Mouse (Mus musculus) forebrain, embryonic 12.5 days (tissue): ENCODE measurements around the gene Olfr303. TPM values are rescaled to one million over a fixed set of nuclear protein-coding genes. Genes with fewer than 3 reads are reported as not detected.
"Not testable (repeated sequence)": the region's sequence is repeated elsewhere in the genome, so short reads cannot be mapped to it uniquely, and the experiment has no call there.

Source experiments
- ATAC-seq: fragments of 200-750 bp; cut with Nextera tagmentation; 2 replicates; pipeline ENCODE4 v1.8.0; 2017; ENCODE audit warnings: moderate TSS enrichment; ENCODE audit not compliant: low FRiP score
- H3K27ac ChIP-seq: fragments of 300-500 bp; sonication (generic); 2 replicates; pipeline ENCODE4 v1.5.1; 2016; ENCODE audit warnings: mild to moderate bottlenecking
- H3K27me3 ChIP-seq: fragments of 300-500 bp; sonication (generic); 2 replicates; pipeline ENCODE4 v1.6.1; 2016; ENCODE audit warnings: mild to moderate bottlenecking
- H3K36me3 ChIP-seq: fragments of 300-500 bp; sonication (generic); replicated peaks from 2 replicates; pipeline ENCODE4 v1.6.1; 2016; ENCODE audit warnings: mild to moderate bottlenecking
- H3K4me1 ChIP-seq: fragments of 300-500 bp; sonication (generic); 2 replicates; pipeline ENCODE4 v1.6.1; 2016
- H3K4me2 ChIP-seq: fragments of 300-500 bp; sonication (generic); 2 replicates; pipeline ENCODE4 v1.6.1; 2016; ENCODE audit warnings: mild to moderate bottlenecking, moderate library complexity
- H3K4me3 ChIP-seq: fragments of 300-500 bp; sonication (generic); replicated peaks from 2 replicates; pipeline ENCODE4 v1.5.1; 2016; ENCODE audit warnings: mild to moderate bottlenecking
- H3K9ac ChIP-seq: fragments of 300-500 bp; sonication (generic); 2 replicates; pipeline ENCODE4 v1.6.1; 2016; ENCODE audit warnings: mild to moderate bottlenecking
- H3K9me3 ChIP-seq: fragments of 300-500 bp; sonication (generic); 2 replicates; pipeline ENCODE4 v1.6.1; 2016
- WGBS: fragments of 180-500 bp; shearing (Covaris S2); methylation state at CpG from one replicate; pipeline ENCODE4 v1.1.7; 2016; 5-methylcytosine and 5-hydroxymethylcytosine counted together
- polyA plus RNA-seq: library from polyadenylated mRNA; unstranded; fragments of >200 nt; fragmentation: Nextera tagmentation; extraction: Ambion mirVana; gene quantifications from 2 replicates; pipeline ENCODE4 v1.2.1, GENCODE M21; 2016

Gene Olfr303
- not detected in 2 replicates for polyA plus RNA-seq

DNA sequence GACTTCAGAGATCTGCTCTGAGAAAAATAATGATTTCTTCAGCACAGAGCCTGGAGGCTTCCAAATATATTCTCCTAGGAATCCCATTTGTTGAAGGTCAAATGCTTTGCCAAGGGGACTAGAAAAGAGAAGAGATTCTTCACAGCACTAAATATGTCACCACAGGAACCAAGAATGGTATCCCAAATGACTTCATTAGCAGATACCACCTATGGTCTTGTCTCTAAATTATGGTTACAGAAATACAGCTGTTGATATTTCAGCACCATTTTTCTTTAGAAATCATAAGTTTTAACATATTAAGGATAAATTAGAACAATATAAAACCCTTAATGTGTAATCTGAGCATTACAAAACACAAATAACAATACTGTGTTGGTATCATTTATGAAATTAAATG, at the start of gene Olfr303:
TSS of gene Olfr303 (minus strand) at position 101 of the 400 bp plus-strand sequence.
- Histone ChIP-seq H3K36me3 (no peaks in the 10 kb centered on the region), H3K4me3 (no peak within 1 kb of the TSS), H3K9me3 (no peaks in the 10 kb centered on the region), H3K9ac (no peak within 1 kb of the TSS), H3K27me3 (no peaks in the 10 kb centered on the region), H3K4me2 (no peak within 1 kb of the TSS), H3K27ac (no peak within 1 kb of the TSS), H3K4me1 (no peaks in the 10 kb centered on the region)
- ATAC-seq: no peak

GRCm38 (mm10) chr7:86403546-86403945, 6.0 kb upstream of the Olfr303 start, which contains the start of gene Olfr301:
Gene Olfr301 (plus strand): TSS chr7:86403846.
- Histone ChIP-seq H3K36me3 (no peaks in the 10 kb centered on the region), H3K4me2 (no peak within 1 kb of the TSS), H3K4me3 (no peak within 1 kb of the TSS), H3K27ac (no peak within 1 kb of the TSS), H3K27me3 (no peaks in the 10 kb centered on the region), H3K9me3 (no peaks in the 10 kb centered on the region), H3K9ac (no peak within 1 kb of the TSS), H3K4me1 (no peaks in the 10 kb centered on the region)
- ATAC-seq: no peak
- WGBS: 87% methylated on average over 2 of the region's 2 CpGs

GRCm38 (mm10) chr7:86386558-86386957, 11.0 kb downstream of the Olfr303 start, which contains the start of gene Olfr304:
Gene Olfr304 (minus strand): TSS chr7:86386658.
- no peaks in the 10 kb centered on the region for H3K36me3 ChIP-seq
- H3K27me3 ChIP-seq: no peaks in the 10 kb centered on the region
- no peak for ATAC-seq
- no peak within 1 kb of the TSS for H3K4me2 ChIP-seq
- WGBS: 82% methylated on average over 1 of the region's 1 CpGs
- no peak within 1 kb of the TSS for H3K27ac ChIP-seq
- H3K9ac ChIP-seq: no peak within 1 kb of the TSS
- no peak within 1 kb of the TSS for H3K4me3 ChIP-seq
- no peaks in the 10 kb centered on the region for H3K9me3 ChIP-seq
- no peaks in the 10 kb centered on the region for H3K4me1 ChIP-seq

DNA sequence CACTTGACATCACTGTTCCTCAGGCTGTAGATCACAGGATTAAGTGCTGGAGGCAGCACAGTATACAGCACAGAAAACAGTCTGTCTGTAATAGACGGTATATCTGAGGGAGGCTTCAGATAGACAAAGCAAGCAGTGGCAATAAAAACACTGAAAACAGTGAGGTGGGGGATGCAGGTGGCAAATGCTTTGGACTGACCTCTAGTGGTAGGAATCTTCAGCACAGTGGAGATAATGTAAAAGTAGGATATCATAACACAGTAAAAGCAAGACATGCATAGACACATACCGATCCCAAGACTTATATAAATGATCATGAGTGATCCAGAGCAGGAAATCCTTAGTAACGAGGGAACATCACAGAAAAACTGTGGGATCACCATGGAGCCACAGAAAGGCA, 11.8 kb downstream of the Olfr303 start:
- Histone ChIP-seq H3K4me3 (no peak overlapping the region), H3K4me1 (no peaks in the 10 kb centered on the region), H3K9ac (no peak overlapping the region), H3K27me3 (no peaks in the 10 kb centered on the region), H3K9me3 (no peaks in the 10 kb centered on the region), H3K27ac (no peak overlapping the region), H3K4me2 (no peak overlapping the region), H3K36me3 (no peaks in the 10 kb centered on the region)
- 68% methylated on average over 3 of the region's 3 CpGs for WGBS
- no peak for ATAC-seq

DNA sequence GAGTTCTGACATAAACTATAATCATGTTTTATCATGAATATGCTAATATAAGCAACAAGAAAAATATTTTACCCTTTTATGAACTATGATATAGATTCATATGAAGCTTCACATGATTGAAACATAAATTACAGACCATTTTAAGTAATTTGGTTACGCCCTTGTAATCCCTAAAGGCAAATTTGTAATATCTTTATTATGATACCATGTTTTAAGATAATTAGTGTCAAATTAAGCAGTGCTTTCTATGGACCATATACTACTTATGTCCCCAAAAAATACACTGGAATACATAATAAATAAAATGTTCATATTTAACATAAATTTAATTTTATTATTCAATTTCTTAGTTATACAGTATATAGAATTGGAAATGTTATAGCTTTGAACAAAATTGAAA, 30.8 kb downstream of the Olfr303 start, which contains the start of gene Olfr305:
TSS of gene Olfr305 (minus strand) at position 101 of the 400 bp plus-strand sequence.
- no peaks in the 10 kb centered on the region for H3K4me1 ChIP-seq
- H3K27me3 ChIP-seq: no peaks in the 10 kb centered on the region
- WGBS: 95% methylated on average over 1 of the region's 1 CpGs
- no peak within 1 kb of the TSS for H3K4me3 ChIP-seq
- H3K36me3 ChIP-seq: no peaks in the 10 kb centered on the region
- no peak within 1 kb of the TSS for H3K27ac ChIP-seq
- H3K9ac ChIP-seq: no peak within 1 kb of the TSS
- H3K9me3 ChIP-seq: no peaks in the 10 kb centered on the region
- H3K4me2 ChIP-seq: no peak within 1 kb of the TSS
- no peak for ATAC-seq

- H3K4me3 ChIP-seq, H3K36me3 ChIP-seq, H3K9ac ChIP-seq, H3K4me2 ChIP-seq, H3K9me3 ChIP-seq, ATAC-seq, H3K27me3 ChIP-seq, H3K4me1 ChIP-seq, H3K27ac ChIP-seq: not testable (repeated sequence)
- 90% methylated on average over 9 of the region's 9 CpGs for WGBS
Measured at GRCm38 (mm10) chr7:86346296-86346695, 51.3 kb downstream of the Olfr303 start.

DNA sequence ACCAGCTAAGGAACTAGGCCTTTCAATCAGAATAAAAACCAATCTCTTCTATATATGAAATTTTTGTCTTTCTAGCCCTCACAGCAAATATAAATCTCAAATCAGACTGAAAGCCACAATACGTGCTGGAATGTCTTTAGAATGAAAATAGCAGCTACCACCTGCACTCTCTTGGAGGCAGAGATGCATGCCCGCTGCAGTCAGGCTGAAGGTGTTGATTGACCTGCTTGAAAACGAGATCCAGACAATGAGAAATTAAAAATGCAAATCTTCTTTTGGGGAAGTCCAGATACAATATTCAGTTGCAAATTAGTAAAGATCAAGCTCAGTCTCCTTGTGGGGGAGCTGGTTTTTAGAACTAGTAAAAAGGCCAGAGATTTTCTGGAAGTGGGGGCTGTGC, 53.3 kb downstream of the Olfr303 start:
- no peak for ATAC-seq
- Histone ChIP-seq H3K9ac (no peak overlapping the region), H3K9me3 (no peaks in the 10 kb centered on the region), H3K27ac (no peak overlapping the region), H3K36me3 (no peaks in the 10 kb centered on the region), H3K27me3 (no peaks in the 10 kb centered on the region), H3K4me2 (no peak overlapping the region), H3K4me3 (no peak overlapping the region), H3K4me1 (no peaks in the 10 kb centered on the region)
- WGBS: 57% methylated on average over 3 of the region's 3 CpGs

- no peak overlapping the region for H3K4me3 ChIP-seq
- 82% methylated on average over 14 of the region's 14 CpGs for WGBS
- H3K36me3 ChIP-seq: no peaks in the 10 kb centered on the region
- H3K9me3 ChIP-seq: no peaks in the 10 kb centered on the region
- no peak for ATAC-seq
- no peak overlapping the region for H3K27ac ChIP-seq
- no peaks in the 10 kb centered on the region for H3K27me3 ChIP-seq
- no peak overlapping the region for H3K4me2 ChIP-seq
- H3K9ac ChIP-seq: no peak overlapping the region
- H3K4me1 ChIP-seq: no peaks in the 10 kb centered on the region
Measured at GRCm38 (mm10) chr7:86342881-86343565, 54.6 kb downstream of the Olfr303 start.

Other genes starting within 250 kb of the Olfr303 start
- gene Vmn2r75, start 226.0 kb downstream of the Olfr303 start, polyA plus RNA-seq: not detected in 2 replicates
- not detected in 2 replicates for gene Vmn2r76, start 151.5 kb downstream of the Olfr303 start, polyA plus RNA-seq
- gene Olfr310, start 120.6 kb downstream of the Olfr303 start, polyA plus RNA-seq: not detected in 2 replicates
- gene Olfr309, start 84.1 kb downstream of the Olfr303 start, polyA plus RNA-seq: not detected in 2 replicates
- not detected in 2 replicates for gene Olfr308, start 72.2 kb downstream of the Olfr303 start, polyA plus RNA-seq
- not detected in 2 replicates for gene Olfr307, start 60.2 kb downstream of the Olfr303 start, polyA plus RNA-seq
- gene Olfr305, start 30.9 kb downstream of the Olfr303 start, polyA plus RNA-seq: not detected in 2 replicates
- gene Olfr304, start 11.1 kb downstream of the Olfr303 start, polyA plus RNA-seq: not detected in 2 replicates
- not detected in 2 replicates for gene Olfr301, start 6.1 kb upstream of the Olfr303 start, polyA plus RNA-seq
- gene Olfr299, start 62.1 kb upstream of the Olfr303 start, polyA plus RNA-seq: not detected in 2 replicates
- not detected in 2 replicates for gene Olfr298, start 94.7 kb upstream of the Olfr303 start, polyA plus RNA-seq
- not detected in 2 replicates for gene Olfr297, start 122.2 kb upstream of the Olfr303 start, polyA plus RNA-seq
- not detected in 2 replicates for gene Olfr295, start 186.1 kb upstream of the Olfr303 start, polyA plus RNA-seq
- gene Olfr294, start 218.9 kb upstream of the Olfr303 start, polyA plus RNA-seq: not detected in 2 replicates